ENCODE assay signal across 19 mouse cellular contexts in the genomic region with DNA sequence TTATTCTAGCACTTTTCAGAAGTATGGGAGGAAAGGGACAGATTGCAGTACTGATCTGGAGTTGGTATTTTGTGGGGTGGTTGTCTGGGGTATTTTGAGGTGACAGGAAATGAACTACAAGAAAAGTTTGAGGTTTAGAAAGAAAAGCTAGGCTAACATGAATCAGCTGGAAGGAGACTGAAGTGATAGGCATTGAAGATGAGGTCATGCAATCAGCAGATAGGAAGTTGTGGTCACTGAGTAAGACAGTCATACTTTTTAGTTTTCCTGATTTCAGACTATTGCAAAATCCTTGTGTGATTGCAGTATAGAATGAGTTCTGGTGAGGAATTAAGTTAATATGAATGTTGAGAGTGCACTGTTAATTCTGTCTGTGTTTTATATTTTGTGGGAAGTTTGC.
DNase-seq lines count a peak whose midpoint lies in the region; ATAC-seq and TF ChIP-seq lines count a peak whose summit lies in the region.
"Had no signal": no experiment of that assay in that cellular context is flagged by ENCODE, and none has a peak within 500 bp of the region (broad histone marks: within the 10 kb centered on the region; RNA-seq: fewer than 3 reads in every experiment).

No protein-coding gene starts in this region.

- H3K79me2 ChIP-seq in liver, adult 2 months (ENCODE audit: control insufficient read depth, insufficient read depth, low read length) = no peaks in the 10 kb centered on the region

- peak; percentile 30 for DNase-seq in liver, adult 2 months (ENCODE audit: extremely low read depth, low read depth, low spot score)
- DNase-seq in liver = no peak
- peak; percentile 9 for DNase-seq in MN1 (ENCODE audit: low spot score)
- DNase-seq in fibroblast of lung, adult 2 months (ENCODE audit: low read depth) = peak; percentile 44
- peak; percentile 23 for DNase-seq in naive thymus-derived CD4-positive, alpha-beta T cell, adult 2 months (ENCODE audit: low read depth)
- no peak for DNase-seq in cerebellum, postnatal 4 days (ENCODE audit: low spot score in 2 of 2)
- no peak for DNase-seq in thymus, adult 2 months
- DNase-seq: adrenal gland, postnatal 25 days; B cell, adult 2 months; cerebellum, postnatal 36 days; gastrocnemius, postnatal 36 days; kidney, adult 18-20 months; lung, embryonic 14.5 days; thymus, postnatal 36 days had no signal

- no peak overlapping the region for H3K9ac ChIP-seq in liver, adult 2 months (ENCODE audit: low read depth, low read length)
- no peak overlapping the region for H3K9ac ChIP-seq in hindbrain, embryonic 13.5 days
- H3K9ac ChIP-seq: embryonic facial prominence, embryonic 15.5 days; heart, embryonic 13.5 days; limb, embryonic 13.5 days; lung, embryonic 14.5 days had no signal

- no peak overlapping the region for H3K4me3 ChIP-seq in liver, adult 2 months (ENCODE audit: insufficient read depth, low read depth, low read length)
- no peak overlapping the region for H3K4me3 ChIP-seq in hindbrain, embryonic 13.5 days
- no peak overlapping the region for H3K4me3 ChIP-seq in thymus, adult 2 months (ENCODE audit: control insufficient read depth, insufficient read depth, low read length)
- H3K4me3 ChIP-seq: embryonic facial prominence, embryonic 15.5 days; heart, embryonic 13.5 days; limb, embryonic 13.5 days had no signal

- no peak overlapping the region for H3K27ac ChIP-seq in liver, adult 2 months (replicated peaks; ENCODE audit: insufficient read depth, low read depth, low read length)
- no peak overlapping the region for H3K27ac ChIP-seq in hindbrain, embryonic 13.5 days
- H3K27ac ChIP-seq in thymus, adult 2 months (ENCODE audit: control insufficient read depth, insufficient read depth, low read length) = no peak overlapping the region
- H3K27ac ChIP-seq: embryonic facial prominence, embryonic 15.5 days; heart, embryonic 13.5 days; limb, embryonic 13.5 days had no signal

- no peak for TF ChIP-seq CTCF in liver, adult 2 months (IDR thresholded peaks at IDR 0.05; ENCODE audit: low read depth, low read length)
- TF ChIP-seq CTCF in thymus, adult 2 months (IDR thresholded peaks at IDR 0.05; ENCODE audit: borderline replicate concordance, control insufficient read depth, extremely low read depth, insufficient read depth, low read length, poor library complexity) = no peak

- H3K9me3 ChIP-seq in hindbrain, embryonic 13.5 days = no peaks in the 10 kb centered on the region
- H3K9me3 ChIP-seq: embryonic facial prominence, embryonic 15.5 days; heart, embryonic 13.5 days; limb, embryonic 13.5 days had no signal

- ATAC-seq in hindbrain, embryonic 13.5 days (ENCODE audit: low FRiP score) = no peak

- no peaks in the 10 kb centered on the region for H3K27me3 ChIP-seq in liver, adult 2 months (ENCODE audit: control insufficient read depth, insufficient read depth, low read length)
- no peaks in the 10 kb centered on the region for H3K27me3 ChIP-seq in hindbrain, embryonic 13.5 days
- no peaks in the 10 kb centered on the region for H3K27me3 ChIP-seq in thymus, adult 2 months (ENCODE audit: control insufficient read depth, insufficient read depth, low read length)
- H3K27me3 ChIP-seq: embryonic facial prominence, embryonic 15.5 days; heart, embryonic 13.5 days; limb, embryonic 13.5 days had no signal

- peaks cover 4% of the 10 kb centered on the region; the same call in 1 of the 2 replicates for H3K4me1 ChIP-seq in liver, adult 2 months (ENCODE audit: control insufficient read depth, insufficient read depth, low read length)
- no peaks in the 10 kb centered on the region for H3K4me1 ChIP-seq in hindbrain, embryonic 13.5 days (replicated peaks)
- no peaks in the 10 kb centered on the region; the same call in 1 of the 2 replicates for H3K4me1 ChIP-seq in thymus, adult 2 months (replicated peaks; ENCODE audit: control insufficient read depth, insufficient read depth, low read length)
- H3K4me1 ChIP-seq: embryonic facial prominence, embryonic 15.5 days; heart, embryonic 13.5 days; limb, embryonic 13.5 days had no signal

- no peak for TF ChIP-seq POLR2A in liver, adult 2 months (IDR thresholded peaks at IDR 0.05; ENCODE audit: extremely low read depth, insufficient read depth, low read length)
- TF ChIP-seq POLR2A in thymus, adult 2 months (IDR thresholded peaks at IDR 0.05; ENCODE audit: control insufficient read depth, extremely low read depth, insufficient read depth, low read length, poor library complexity) = no peak

- peaks cover 47% of the 10 kb centered on the region for H3K36me3 ChIP-seq in liver, adult 2 months (ENCODE audit: control insufficient read depth, insufficient read depth, low read length)
- peaks cover 54% of the 10 kb centered on the region for H3K36me3 ChIP-seq in hindbrain, embryonic 13.5 days
- no peaks in the 10 kb centered on the region for H3K36me3 ChIP-seq in thymus, adult 2 months (ENCODE audit: control insufficient read depth, insufficient read depth, low read length)

- H3K4me2 ChIP-seq in hindbrain, embryonic 13.5 days = no peak overlapping the region
- H3K4me2 ChIP-seq: embryonic facial prominence, embryonic 15.5 days; heart, embryonic 13.5 days; limb, embryonic 13.5 days; lung, embryonic 14.5 days; midbrain, embryonic 11.5 days had no signal

Comparison
In these comparisons a context has a peak if more than half of its experiments do, and no peak if none do; other contexts are left out.
1. DNase-seq: peak in liver, adult 2 months (single experiment), MN1 (single experiment), fibroblast of lung, adult 2 months (single experiment) and naive thymus-derived CD4-positive, alpha-beta T cell, adult 2 months (single experiment); none in liver (single experiment), cerebellum, postnatal 4 days (0 of 2) and thymus, adult 2 months (single experiment).